Mouse (Mus musculus): ENCODE data around the gene Cldn14.

DNA sequence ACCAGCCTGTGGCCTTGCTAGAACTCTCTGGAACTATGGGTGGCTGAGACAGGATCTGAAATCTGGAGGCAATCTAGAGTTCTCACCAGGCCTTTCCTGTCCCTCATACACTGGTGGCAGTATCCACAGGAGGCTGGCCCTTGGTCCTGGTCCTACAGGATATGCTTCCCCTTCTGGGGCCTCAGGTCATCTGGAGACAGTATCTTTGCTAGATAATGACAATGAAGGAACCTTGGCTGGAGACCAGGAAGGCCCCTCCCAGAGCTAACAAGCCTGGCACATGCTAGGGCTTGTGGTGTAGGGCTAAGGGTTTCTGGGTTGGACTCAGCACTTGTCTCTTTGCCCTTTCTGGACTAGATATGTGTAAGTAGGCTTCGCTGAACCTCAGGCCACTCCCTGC lies 35.2 kb upstream of the Cldn14 start:
- no peak for TF ChIP-seq POLR2A (IDR thresholded peaks at IDR 0.05; ENCODE audit: control insufficient read depth in 1 of 2, insufficient read depth in 1 of 2, low read depth in 1 of 2, low read length in 2 of 2, poor library complexity in 1 of 2)
- no peak for TF ChIP-seq NELFE (IDR thresholded peaks at IDR 0.05; ENCODE audit: low read depth, low read length)
- no peak for TF ChIP-seq ZMIZ1 (IDR thresholded peaks at IDR 0.05; ENCODE audit: low read depth, low read length)
- no peak for TF ChIP-seq BHLHE40 (IDR thresholded peaks at IDR 0.05; ENCODE audit: borderline replicate concordance, low read depth, low read length)
- peak; percentile 41 to 54; a peak in 2 of 4 replicates for TF ChIP-seq EP300 (IDR thresholded peaks at IDR 0.05; ENCODE audit: low read depth in 1 of 2, low read length in 2 of 2)

Measured in MEL (cell line).